Mouse (Mus musculus) intestine, embryonic 15.5 days (tissue): ENCODE results near the gene Kcnj6. TPM values are rescaled to one million over a fixed set of nuclear protein-coding genes. Genes with fewer than 3 reads are reported as not detected.
A peak's percentile ranks its signal among the peaks of the same experiment; 100 is the strongest.

Experiments used
- ATAC-seq: fragments of 200-750 bp; cut with Nextera tagmentation; 2 replicates; pipeline ENCODE4 v1.8.0; 2017; ENCODE audit warnings: moderate TSS enrichment, moderate library complexity
- H3K27ac ChIP-seq: fragments of 300-500 bp; sonication (generic); 2 replicates; pipeline ENCODE4 v1.5.1; 2015; ENCODE audit warnings: mild to moderate bottlenecking, inconsistent platforms
- H3K27me3 ChIP-seq: fragments of 300-500 bp; sonication (generic); replicated peaks from 2 replicates; pipeline ENCODE4 v1.6.1; 2015; ENCODE audit warnings: inconsistent platforms
- H3K36me3 ChIP-seq: fragments of 300-500 bp; sonication (generic); 2 replicates; pipeline ENCODE4 v1.6.1; 2015; ENCODE audit warnings: inconsistent platforms
- H3K4me1 ChIP-seq: fragments of 300-500 bp; sonication (generic); replicated peaks from 2 replicates; pipeline ENCODE4 v1.6.1; 2015; ENCODE audit warnings: inconsistent platforms
- H3K4me2 ChIP-seq: fragments of 300-500 bp; sonication (generic); replicated peaks from 2 replicates; pipeline ENCODE4 v1.6.1; 2015; ENCODE audit warnings: mild to moderate bottlenecking, inconsistent platforms
- H3K4me3 ChIP-seq: fragments of 300-500 bp; sonication (generic); replicated peaks from 2 replicates; pipeline ENCODE4 v1.5.1; 2015; ENCODE audit warnings: inconsistent platforms
- H3K9ac ChIP-seq: fragments of 300-500 bp; sonication (generic); 2 replicates; pipeline ENCODE4 v1.6.1; 2015; ENCODE audit warnings: inconsistent platforms
- H3K9me3 ChIP-seq: fragments of 300-500 bp; sonication (generic); 2 replicates; pipeline ENCODE4 v1.6.1; 2016; ENCODE audit warnings: inconsistent platforms
- WGBS: fragments of 180-500 bp; shearing (Covaris S2); methylation state at CpG from one replicate; pipeline ENCODE4 v1.1.7; 2015; 5-methylcytosine and 5-hydroxymethylcytosine counted together
- polyA plus RNA-seq: library from polyadenylated mRNA; unstranded; fragments of >200 nt; fragmentation: Nextera tagmentation; extraction: Ambion mirVana; gene quantifications from 2 replicates; pipeline ENCODE4 v1.2.1, GENCODE M21; 2015

The Kcnj6 gene
- polyA plus RNA-seq, 1 experiment from 2014 or later = 0.13 TPM

DNA sequence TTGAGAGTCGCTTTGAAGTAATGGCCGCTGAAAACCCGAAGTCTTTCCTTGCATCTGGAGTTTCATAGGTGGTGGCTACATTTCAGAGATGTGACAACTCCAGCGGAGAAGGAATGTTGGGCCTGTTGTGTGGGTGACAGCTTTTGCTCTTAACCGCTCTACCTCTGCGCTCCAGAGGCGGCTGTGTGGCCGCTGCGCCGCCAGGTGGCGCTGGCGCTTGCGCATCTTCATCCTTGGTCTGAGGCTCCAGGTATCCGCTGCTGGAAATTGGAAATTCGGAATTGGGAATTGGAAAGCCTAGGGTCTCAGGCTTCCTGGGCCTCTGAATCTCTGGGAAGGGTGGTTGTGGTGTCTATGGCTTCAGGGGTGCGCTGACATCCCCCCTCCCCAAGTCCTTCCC, 209.3 kb downstream of the Kcnj6 start:
- Histone ChIP-seq H3K36me3 (no peaks in the 10 kb centered on the region), H3K9ac (no peak overlapping the region), H3K27me3 (no peaks in the 10 kb centered on the region; the same call in 1 of the 2 replicates), H3K9me3 (no peaks in the 10 kb centered on the region), H3K27ac (no peak overlapping the region), H3K4me3 (no peak overlapping the region), H3K4me2 (no peak overlapping the region), H3K4me1 (no peaks in the 10 kb centered on the region)
- 5% methylated on average over 16 of the region's 16 CpGs for WGBS
- no peak for ATAC-seq

DNA sequence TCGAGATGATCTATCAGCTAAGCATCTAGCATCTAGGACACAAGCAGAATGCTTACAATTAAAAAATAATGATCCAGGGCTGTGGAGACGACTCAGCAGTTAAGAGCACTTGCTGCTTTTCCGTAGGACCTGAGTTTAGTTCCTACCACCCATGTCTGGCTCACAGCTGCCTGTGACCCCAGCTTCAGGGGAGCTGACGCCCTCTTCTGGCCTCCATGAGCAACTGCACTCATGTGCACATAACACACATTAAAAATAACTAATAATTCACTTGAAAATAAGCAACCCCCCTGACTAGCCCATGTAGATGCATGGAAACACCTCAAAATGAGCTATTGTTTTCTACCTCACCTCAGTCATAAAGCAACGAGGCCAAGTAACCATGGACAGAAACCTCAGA, 211.6 kb downstream of the Kcnj6 start:
- 73% methylated on average over 5 of the region's 5 CpGs for WGBS
- no peak for ATAC-seq

DNA sequence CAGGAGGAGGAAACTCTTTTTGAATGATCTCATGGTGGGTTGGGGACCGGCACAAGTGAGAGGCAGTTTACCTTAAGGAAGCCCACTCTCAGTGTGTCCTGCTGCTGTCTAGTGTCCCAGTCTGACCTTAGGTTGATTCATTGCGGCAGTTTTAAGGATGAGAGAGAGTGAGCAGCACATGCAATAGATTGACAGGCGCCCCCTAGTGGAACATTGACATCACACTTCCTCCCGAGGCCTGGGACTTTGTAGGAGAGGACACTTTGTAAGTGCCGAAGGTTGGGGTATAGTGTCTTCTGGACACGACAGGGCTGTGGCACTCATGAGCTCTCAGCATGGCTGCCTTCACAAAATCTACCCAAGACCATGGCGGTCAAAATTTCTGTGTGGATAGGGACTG, 213.8 kb downstream of the Kcnj6 start:
- no peaks in the 10 kb centered on the region for H3K36me3 ChIP-seq
- 0 out of 2 replicates have a peak, but pooled peaks cover 3% of the 10 kb centered on the region for H3K4me1 ChIP-seq
- 66% methylated on average over 7 of the region's 7 CpGs for WGBS
- no peak overlapping the region for H3K4me2 ChIP-seq
- H3K9ac ChIP-seq = no peak overlapping the region
- no peaks in the 10 kb centered on the region for H3K9me3 ChIP-seq
- H3K4me3 ChIP-seq = no peak overlapping the region
- ATAC-seq = no peak
- no peak overlapping the region for H3K27ac ChIP-seq
- no peaks in the 10 kb centered on the region; the same call in 1 of the 2 replicates for H3K27me3 ChIP-seq

More for the DNA sequence above, 211.6 kb downstream of the Kcnj6 start:
- Histone ChIP-seq H3K4me1 (0 out of 2 replicates have a peak, but pooled peaks cover 3% of the 10 kb centered on the region), H3K27me3 (no peaks in the 10 kb centered on the region; the same call in 1 of the 2 replicates), H3K9ac (no peak overlapping the region), H3K4me3 (no peak overlapping the region), H3K9me3 (no peaks in the 10 kb centered on the region), H3K36me3 (no peaks in the 10 kb centered on the region), H3K27ac (no peak overlapping the region), H3K4me2 (no peak overlapping the region)

DNA sequence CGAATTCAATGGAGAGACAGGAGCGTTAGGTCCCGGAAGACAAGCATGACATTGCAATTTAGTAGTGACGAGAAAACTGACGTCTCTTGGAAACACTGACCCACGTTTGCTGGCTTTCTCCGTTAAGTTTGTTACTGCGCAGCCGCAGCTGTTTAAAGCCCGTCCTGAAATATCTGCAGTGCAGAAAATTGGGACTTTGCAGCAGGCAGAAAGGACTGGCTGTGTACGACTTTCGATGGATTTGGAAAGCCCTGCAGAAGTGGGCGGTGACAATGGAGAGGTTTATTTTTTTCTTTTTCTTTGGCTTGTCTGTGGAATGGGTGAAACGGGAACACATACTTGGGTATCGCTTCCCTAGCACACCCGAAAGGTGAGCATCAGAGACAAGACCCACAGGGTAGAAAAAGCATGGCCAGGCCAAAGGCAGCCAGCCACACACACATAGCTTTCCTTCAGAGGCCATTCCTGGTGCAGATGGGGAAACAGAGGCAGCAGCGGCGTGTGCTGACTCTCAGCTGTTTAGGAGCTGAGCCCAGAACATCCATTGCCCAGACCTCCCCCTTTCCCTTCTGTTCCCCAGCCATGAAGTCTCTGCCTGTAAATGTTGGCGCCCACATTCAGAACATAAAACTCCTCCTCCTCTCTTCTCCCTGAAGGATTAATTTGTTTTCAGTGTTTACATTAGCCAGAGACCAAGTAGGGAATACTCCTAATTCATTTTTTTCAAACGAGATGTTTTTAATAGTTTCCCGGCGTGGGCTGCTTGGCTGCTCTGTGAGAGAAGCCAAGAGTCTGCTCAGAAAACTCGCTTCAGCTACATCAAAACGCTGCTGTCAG, 215.2 kb downstream of the Kcnj6 start:
- Histone ChIP-seq H3K9me3 (no peaks in the 10 kb centered on the region), H3K36me3 (no peaks in the 10 kb centered on the region), H3K9ac (no peak overlapping the region), H3K27me3 (no peaks in the 10 kb centered on the region), H3K27ac (no peak overlapping the region), H3K4me2 (no peak overlapping the region), H3K4me1 (0 out of 2 replicates have a peak, but pooled peaks cover 3% of the 10 kb centered on the region), H3K4me3 (no peak overlapping the region)
- ATAC-seq = peak; percentile 36; the same call in 1 of the 2 replicates
- WGBS = 75% methylated on average over 24 of the region's 24 CpGs

DNA sequence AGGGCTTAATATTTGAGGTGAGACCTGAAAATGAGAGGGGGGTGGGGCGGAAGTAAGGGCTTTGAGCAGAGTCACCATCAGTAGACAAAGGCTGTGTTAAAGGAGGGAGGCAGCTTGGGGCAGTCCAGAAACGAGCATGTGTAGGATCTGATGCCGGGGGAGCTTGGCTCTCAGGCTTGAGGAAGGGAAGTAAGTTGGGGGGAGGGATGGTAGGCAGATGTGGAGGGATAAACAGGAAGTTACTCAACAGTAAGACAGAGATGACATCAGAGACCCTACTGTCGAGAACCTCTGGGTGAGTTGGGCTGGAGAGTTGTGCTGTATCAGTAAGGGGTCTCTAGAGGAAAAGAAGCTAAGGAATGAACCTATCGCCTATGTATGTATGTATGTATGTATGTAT, 223.6 kb downstream of the Kcnj6 start:
- no peaks in the 10 kb centered on the region for H3K36me3 ChIP-seq
- no peak overlapping the region for H3K4me2 ChIP-seq
- H3K27ac ChIP-seq = no peak overlapping the region
- ATAC-seq = no peak
- no peak overlapping the region for H3K4me3 ChIP-seq
- WGBS = 72% methylated on average over 5 of the region's 5 CpGs
- H3K4me1 ChIP-seq = no peaks in the 10 kb centered on the region
- H3K27me3 ChIP-seq = no peaks in the 10 kb centered on the region
- H3K9me3 ChIP-seq = no peaks in the 10 kb centered on the region
- no peak overlapping the region for H3K9ac ChIP-seq

DNA sequence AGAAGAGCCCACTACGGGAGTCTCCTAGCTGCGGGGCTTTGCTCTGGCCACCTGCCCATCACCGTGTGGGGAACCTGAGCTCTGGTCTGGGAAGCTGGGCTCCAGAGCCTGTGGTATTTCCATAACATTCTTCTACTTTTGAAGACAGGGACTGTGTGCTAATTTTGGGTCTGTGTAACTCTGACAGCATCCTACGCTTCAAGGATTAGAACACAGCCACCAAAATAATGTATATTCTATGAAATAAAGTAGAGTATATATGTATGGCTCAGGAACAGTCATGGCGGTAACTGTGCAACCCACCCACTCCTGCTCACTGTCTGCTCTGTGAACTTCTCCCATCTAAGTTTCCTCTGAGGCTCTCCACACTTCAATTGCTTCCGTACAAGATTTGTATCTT, 229.9 kb downstream of the Kcnj6 start:
- Histone ChIP-seq H3K4me2 (no peak overlapping the region), H3K4me3 (no peak overlapping the region), H3K36me3 (no peaks in the 10 kb centered on the region), H3K27me3 (no peaks in the 10 kb centered on the region), H3K9me3 (no peaks in the 10 kb centered on the region), H3K27ac (no peak overlapping the region), H3K9ac (no peak overlapping the region), H3K4me1 (no peaks in the 10 kb centered on the region)
- WGBS = 77% methylated on average over 6 of the region's 6 CpGs
- no peak for ATAC-seq

DNA sequence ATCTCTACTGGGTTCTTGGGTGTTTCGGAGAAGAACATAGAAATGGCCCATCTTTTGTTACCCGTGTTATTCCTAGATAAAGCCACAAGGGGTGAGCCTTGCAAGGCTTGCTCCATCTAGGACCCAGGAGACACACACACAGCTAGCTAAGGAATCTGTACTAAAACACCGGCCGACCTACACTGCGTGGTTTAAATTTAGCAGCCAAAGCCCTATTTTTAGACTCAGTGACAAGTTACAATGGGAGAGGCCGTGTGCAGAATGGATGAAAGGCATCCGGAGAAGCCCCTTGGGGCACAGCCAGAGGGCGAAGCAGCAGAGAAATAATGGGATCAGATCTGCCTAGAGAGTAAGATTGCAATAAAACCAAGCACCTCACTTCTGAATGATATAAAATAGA, 232.4 kb downstream of the Kcnj6 start:
- no peaks in the 10 kb centered on the region for H3K36me3 ChIP-seq
- H3K27ac ChIP-seq = no peak overlapping the region
- WGBS = 38% methylated on average over 8 of the region's 8 CpGs
- H3K9ac ChIP-seq = no peak overlapping the region
- ATAC-seq = peak; percentile 34; the same call in 1 of the 2 replicates
- H3K4me1 ChIP-seq = no peaks in the 10 kb centered on the region
- no peak overlapping the region for H3K4me3 ChIP-seq
- no peaks in the 10 kb centered on the region for H3K27me3 ChIP-seq
- H3K9me3 ChIP-seq = no peaks in the 10 kb centered on the region
- H3K4me2 ChIP-seq = no peak overlapping the region

DNA sequence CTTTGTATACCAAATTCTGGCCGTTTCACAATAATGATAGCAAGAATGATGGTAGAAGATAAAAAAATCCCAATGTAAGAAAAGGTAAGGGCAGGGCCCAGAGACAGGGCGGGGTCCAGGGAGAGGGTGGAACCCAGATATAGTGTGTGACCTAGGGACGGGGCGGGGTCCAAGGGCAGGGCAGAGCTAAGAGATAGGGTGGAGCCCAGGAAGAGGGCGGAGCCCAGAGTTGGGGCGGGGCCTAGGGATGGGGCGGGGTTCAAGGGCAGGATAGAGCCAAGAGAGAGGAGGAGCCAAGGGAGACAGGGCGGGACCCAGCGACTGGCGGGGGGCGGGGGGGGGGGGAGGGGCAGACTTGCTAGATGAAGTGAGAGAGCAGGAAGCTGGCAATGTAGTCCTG, 236.8 kb downstream of the Kcnj6 start:
- peak; percentile 65; the same call in 1 of the 2 replicates for ATAC-seq
- H3K27ac ChIP-seq = no peak overlapping the region
- H3K4me3 ChIP-seq = no peak overlapping the region
- H3K4me2 ChIP-seq = no peak overlapping the region
- WGBS = 46% methylated on average over 8 of the region's 11 CpGs
- H3K27me3 ChIP-seq = no peaks in the 10 kb centered on the region
- H3K9me3 ChIP-seq = no peaks in the 10 kb centered on the region
- H3K9ac ChIP-seq = no peak overlapping the region
- H3K36me3 ChIP-seq = no peaks in the 10 kb centered on the region
- H3K4me1 ChIP-seq = no peaks in the 10 kb centered on the region

DNA sequence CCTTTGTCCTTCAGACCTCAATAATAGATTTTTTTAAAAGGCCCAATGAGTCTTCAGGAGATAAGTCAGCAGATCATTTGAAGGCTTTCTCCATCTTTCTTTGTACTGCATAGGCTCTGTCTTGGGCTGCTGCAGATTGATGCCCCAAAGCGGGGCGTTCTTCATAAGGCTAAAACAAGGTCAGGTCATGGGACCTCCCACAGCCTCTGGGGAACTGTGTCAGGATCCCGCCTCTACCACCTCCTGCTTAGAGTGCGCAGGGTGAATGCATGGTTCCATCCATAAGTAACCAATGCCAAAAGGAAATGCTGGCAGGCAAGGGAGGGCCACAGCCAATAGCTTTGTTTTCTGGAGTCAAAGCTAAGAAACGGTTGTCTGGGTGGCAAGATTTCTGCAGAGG, 237.7 kb downstream of the Kcnj6 start:
- Histone ChIP-seq H3K27me3 (no peaks in the 10 kb centered on the region), H3K9me3 (no peaks in the 10 kb centered on the region), H3K4me3 (no peak overlapping the region), H3K27ac (no peak overlapping the region), H3K4me1 (no peaks in the 10 kb centered on the region), H3K4me2 (no peak overlapping the region), H3K36me3 (no peaks in the 10 kb centered on the region), H3K9ac (no peak overlapping the region)
- WGBS = 88% methylated on average over 5 of the region's 5 CpGs
- no peak for ATAC-seq

DNA sequence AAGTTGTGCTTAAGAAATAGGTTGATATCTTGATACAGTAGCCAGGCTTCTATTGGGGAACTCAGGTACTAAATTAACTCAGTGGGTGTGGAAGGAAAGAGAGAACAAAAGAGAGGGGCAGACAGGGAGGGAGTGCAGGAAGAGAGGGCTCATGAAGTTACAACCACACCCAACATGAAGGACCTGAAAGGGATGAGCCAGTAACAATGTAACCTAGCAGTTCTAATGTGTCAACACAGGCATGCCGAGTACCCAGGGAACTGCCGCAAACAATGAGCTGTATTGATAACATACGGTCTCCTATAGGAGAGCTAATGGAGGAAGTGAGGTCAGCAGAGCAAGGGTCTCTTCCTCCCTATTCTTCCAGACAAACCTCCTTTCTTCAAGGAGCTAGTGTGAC, 238.9 kb downstream of the Kcnj6 start:
- no peaks in the 10 kb centered on the region for H3K27me3 ChIP-seq
- H3K4me3 ChIP-seq = no peak overlapping the region
- no peak overlapping the region for H3K4me2 ChIP-seq
- 48% methylated on average over 3 of the region's 3 CpGs for WGBS
- H3K36me3 ChIP-seq = no peaks in the 10 kb centered on the region
- H3K9ac ChIP-seq = no peak overlapping the region
- no peaks in the 10 kb centered on the region for H3K4me1 ChIP-seq
- H3K9me3 ChIP-seq = no peaks in the 10 kb centered on the region
- no peak for ATAC-seq
- H3K27ac ChIP-seq = no peak overlapping the region

DNA sequence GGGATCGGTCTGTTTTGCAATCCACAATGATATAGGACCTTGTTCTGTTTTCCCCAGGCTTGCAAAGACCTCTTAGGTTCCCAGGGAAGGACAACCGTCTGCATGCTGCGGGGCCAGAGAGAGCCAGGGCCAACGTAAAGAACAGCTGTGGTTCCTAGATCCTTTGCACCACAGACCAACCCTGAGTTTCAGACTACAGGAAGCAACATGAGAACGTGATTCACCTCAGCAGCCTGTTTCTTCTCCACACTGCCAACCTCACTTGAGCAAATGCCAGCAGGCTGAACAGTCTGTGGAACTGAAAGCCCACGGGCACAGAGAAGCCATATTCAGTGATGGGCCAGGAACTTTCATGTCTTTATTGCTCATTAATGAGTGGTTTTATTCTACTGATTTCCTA, 241.1 kb downstream of the Kcnj6 start:
- H3K9me3 ChIP-seq = no peaks in the 10 kb centered on the region
- no peak for ATAC-seq

DNA sequence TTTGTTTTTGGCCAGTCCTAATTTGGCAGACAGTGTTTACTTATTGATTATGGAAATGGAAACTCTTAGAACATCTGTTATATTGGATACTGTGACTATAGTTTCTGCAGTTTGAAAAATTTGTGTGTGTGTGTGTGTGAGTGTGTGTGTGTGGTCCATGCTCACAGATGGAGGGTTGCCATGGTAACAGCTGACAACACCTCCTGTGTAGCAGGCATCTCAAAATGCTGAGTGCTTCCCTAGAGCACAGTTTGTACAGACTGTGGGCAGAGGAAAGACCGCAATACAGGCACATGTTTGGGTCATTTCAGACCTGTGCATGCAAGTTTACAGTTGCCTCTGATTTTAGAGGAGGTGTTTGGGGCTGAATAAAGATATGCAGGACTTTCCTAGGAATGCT, 244.0 kb downstream of the Kcnj6 start:
- Histone ChIP-seq H3K4me3 (no peak overlapping the region), H3K4me1 (no peaks in the 10 kb centered on the region), H3K4me2 (no peak overlapping the region), H3K9ac (no peak overlapping the region), H3K36me3 (no peaks in the 10 kb centered on the region), H3K9me3 (no peaks in the 10 kb centered on the region), H3K27me3 (no peaks in the 10 kb centered on the region), H3K27ac (no peak overlapping the region)
- WGBS = 78% methylated on average over 1 of the region's 1 CpGs
- ATAC-seq = no peak

More for the DNA sequence above, 241.1 kb downstream of the Kcnj6 start:
- WGBS = 65% methylated on average over 6 of the region's 6 CpGs
- H3K27me3 ChIP-seq = no peaks in the 10 kb centered on the region
- no peaks in the 10 kb centered on the region for H3K4me1 ChIP-seq
- H3K9ac ChIP-seq = no peak overlapping the region
- H3K4me2 ChIP-seq = no peak overlapping the region
- no peaks in the 10 kb centered on the region for H3K36me3 ChIP-seq
- H3K4me3 ChIP-seq = no peak overlapping the region
- H3K27ac ChIP-seq = no peak overlapping the region

DNA sequence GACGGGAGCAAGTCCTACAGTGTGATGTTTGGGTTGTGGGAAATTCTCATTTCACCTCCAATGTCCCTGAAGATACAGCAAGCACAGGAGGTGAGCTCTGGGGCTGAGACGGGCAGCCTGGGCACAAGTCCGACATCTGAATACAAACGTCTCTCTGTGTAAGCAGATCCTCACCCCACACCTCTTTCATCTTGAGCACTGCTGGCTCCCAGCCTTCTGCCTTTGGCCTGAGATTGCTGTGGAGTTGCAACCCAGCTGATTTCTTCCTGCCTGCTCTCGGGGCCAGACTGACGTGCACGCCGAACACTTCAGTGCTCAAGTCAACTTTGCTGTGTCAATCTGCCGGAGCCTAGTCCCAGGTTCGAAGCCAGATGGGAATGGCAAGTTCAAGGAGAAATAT, 244.7 kb downstream of the Kcnj6 start:
- ATAC-seq = no peak
- H3K27me3 ChIP-seq = no peaks in the 10 kb centered on the region
- WGBS = 46% methylated on average over 10 of the region's 10 CpGs
- no peak overlapping the region for H3K27ac ChIP-seq
- no peaks in the 10 kb centered on the region for H3K9me3 ChIP-seq
- no peak overlapping the region for H3K4me3 ChIP-seq
- H3K4me1 ChIP-seq = no peaks in the 10 kb centered on the region
- no peak overlapping the region for H3K9ac ChIP-seq
- no peaks in the 10 kb centered on the region for H3K36me3 ChIP-seq
- no peak overlapping the region for H3K4me2 ChIP-seq
